Mouse (Mus musculus) megakaryocyte, adult 5-6 weeks (primary cell): ENCODE results near the gene Ndufs6. TPM values are rescaled to one million over a fixed set of nuclear protein-coding genes. Genes with fewer than 3 reads are reported as not detected.

Experiments used
- ATAC-seq: 2 replicates; pipeline ENCODE4 v1.8.0; 2016; ENCODE audit warnings: mild to moderate bottlenecking, inconsistent platforms; ENCODE audit not compliant: poor library complexity, severe bottlenecking
- total RNA-seq, 2 experiments: library from RNA; stranded (forward) in 1 of 2; stranded (reverse) in 1 of 2; fragments of 153-499, 151-499 nt in 1 of 2; fragments of 221-1000, 200-1000 nt in 1 of 2; gene quantifications; 2 replicates each; pipeline versions ENCODE4 v1.2.3 to v1.2.4; 2015 to 2017

The Ndufs6 gene
- total RNA-seq, 2 experiments from 2014 or later: 91.8 to 116 TPM

DNA sequence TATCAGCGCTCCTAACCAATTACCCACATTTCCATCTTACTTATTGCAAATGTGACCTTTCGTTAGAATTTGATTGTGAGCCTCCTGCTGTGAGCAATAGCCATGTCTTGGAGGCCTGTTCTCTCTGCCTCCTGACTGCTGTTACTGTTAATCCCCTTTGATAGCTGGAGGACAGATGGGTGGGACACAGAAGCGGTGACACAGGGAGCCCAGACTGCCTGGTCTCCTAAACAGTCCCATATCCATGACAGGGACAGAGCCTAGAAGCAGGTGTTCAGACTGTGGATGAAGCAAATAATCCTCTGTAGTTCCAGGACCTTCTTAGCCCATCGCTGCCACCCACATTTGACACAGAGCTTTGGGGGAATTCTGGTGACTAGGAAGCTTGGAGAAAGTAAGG lies 21.9 kb downstream of the Ndufs6 start:
- ATAC-seq: no peak

DNA sequence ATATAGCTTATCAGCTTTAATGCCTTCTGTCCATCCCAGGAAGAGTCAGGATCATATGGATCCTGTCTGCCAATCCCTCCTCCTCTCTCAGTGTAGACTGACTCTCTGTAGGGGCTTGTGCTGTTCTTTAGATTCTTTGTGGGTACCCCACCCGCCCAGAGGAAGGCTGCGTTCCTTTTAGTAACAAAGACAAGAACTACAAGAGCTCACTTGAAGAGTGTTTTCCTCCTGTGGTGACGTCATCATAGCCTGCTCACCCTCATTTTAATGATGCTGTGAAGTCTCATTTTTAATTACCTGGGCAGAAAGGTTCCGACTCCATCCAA lies 22.3 kb downstream of the Ndufs6 start:
- ATAC-seq: no peak

DNA sequence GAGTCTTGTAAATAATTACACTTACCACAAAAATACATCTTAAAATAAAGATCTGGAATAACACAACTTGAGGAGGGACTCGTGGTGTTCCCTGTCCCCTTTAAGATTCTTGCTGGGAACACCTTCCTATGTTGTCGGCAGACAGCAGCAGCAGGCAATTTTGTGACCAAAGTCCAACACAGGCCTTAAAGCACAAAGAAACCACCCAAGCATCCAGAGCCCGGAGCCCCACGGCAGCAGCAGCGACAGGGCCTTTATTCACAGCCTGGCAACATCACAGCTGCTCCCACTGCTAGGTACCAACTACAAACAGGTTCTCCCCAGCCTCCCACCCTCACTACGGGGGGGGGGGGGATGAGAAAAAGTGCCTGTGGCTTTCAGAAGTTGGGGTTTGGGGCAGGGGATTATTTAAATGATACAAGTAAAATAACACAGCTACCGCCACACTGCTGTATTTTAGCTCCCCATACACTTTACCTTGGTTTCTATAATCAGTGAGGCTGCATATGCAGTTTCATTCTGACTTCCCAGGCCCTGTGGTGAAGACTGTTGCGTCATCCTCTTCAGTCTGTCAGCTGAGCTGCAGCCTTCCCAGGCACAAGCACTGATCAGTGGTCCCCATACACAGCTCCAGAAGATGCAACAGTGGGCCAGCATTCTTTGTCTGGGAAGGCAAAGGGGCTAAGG lies 22.8 kb downstream of the Ndufs6 start:
- no peak for ATAC-seq

DNA sequence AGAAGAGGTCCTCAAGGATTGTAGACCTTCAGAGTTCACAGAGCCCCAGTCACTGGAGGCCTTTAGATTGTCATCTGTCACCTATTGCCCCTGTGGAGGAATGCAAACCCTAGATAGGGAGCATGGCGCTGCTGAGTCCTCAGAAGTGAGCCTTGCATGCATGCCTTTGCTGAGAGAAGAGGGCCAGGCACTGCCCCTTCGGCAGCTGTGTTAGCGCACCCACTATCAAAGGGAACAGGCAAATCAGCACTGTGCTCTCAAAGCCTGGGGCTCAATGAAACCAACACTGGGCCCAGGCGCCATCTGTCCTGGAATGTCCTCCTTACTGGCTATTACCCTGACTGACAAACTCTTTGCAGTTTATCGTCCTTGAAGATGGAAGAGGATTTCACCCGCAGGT lies 23.6 kb downstream of the Ndufs6 start:
- ATAC-seq: no peak

DNA sequence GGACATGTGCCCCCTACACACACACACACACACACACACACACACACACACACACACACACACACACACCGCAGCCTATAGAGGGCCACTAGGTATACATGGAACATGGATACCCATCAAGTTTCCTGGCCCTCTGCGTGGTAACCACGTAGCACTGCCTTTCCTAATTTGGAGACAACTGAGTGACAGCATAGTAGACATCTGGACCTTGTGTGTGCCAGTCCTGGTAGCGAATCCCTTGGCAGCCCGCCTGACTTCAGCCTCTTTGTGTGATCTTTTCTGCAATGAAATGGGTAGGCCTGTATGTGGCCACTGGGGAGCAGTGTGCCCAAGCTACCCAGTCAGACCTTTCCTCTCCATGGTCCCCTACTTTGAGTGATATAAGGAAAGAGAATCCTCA lies 29.0 kb downstream of the Ndufs6 start:
- no peak for ATAC-seq

DNA sequence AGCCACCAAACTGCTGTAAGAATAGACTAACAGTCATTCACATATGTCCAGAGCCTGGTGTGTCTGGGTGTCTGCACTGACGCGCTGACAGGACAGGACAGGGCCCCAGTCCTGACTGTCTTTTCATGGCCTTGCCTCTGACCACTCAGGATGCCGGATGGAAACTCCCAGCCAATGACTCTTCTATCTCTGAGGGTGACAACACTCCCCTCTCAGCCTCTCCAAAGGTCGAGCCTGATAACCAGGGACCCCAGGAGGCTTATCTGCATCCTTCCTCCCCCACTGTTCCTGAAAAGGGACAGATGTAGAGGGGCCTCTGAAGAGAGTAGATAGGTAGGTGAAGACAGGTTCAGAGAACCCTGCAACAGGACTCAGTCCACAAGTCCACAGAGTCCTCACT lies 29.6 kb downstream of the Ndufs6 start:
- no peak for ATAC-seq

DNA sequence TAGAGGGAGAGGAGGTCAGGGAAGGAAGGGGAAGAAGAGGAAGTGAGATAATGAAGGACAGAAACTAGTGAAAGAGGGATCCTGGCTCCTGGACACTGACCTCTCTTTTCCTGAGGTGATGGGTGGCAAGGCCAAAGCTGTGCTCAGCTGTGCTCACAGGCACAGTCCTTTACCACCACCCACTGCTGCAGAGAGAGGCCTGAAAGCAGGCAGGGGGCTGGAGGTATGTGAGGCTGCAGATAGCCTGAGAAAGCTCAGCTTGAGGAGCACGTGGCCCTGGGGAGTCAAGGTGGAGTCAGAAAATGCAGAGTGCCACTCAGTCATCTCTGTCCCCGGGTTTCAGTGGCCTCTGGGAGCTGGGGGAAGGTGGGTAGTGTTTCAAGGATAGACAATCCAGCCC lies 37.2 kb downstream of the Ndufs6 start:
- no peak for ATAC-seq

DNA sequence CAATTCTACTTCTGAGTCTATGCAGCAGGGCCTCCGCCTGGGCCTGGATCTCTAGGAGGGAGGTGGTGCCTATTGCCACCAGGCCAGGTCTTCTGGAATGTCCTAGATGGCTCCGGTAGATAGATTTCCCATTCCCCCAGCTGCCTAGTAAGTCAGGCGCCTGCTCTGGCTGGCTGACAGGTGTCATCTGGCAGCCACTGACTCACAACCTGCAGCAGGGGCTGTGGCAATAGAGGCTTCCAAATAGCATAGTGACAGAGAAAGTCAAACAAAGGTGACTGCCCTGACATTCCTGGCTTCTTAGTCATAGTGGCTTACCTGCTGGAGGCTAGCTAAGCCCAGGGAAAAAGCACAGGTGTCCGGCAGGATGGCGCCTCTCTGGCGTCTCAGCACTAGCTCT lies 38.1 kb downstream of the Ndufs6 start:
- ATAC-seq: no peak

DNA sequence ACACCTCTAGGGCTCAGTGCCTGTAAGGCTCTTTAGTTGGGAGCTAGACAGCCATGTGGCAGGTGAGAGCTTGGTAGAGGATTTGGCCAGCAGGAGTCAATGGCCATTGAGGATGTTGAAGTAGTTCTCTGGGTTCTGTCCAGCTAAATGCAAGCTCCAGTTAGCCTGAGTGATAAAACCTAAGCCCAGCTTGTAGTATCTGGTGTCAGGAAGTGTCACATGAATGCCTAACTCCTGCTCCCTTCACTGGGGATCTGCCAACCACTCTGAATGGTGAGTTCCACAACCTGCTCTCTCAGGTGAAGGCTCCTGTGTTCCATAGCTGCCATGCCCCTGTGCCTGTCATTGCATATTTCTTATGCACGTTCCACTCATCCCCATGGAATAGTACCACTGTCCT lies 44.8 kb downstream of the Ndufs6 start:
- ATAC-seq: no peak

DNA sequence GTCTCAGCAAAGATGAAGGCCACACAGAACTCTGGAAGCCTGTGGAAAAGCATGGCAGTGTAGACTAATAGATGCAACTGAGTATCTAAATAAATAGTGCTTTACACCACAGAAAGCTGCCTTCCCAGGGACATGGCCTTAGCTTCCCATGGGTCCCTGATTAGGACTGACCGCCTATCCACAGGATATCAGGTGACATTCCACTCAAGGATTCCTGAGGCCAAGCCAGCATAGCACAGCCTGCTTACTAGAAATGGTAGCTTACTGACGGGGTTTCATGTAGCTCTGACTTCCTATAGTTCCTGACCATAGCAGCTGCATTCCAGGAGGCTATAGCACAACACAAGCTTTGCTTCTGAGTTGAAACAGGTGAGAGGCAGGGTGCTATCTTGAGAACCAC lies 45.9 kb downstream of the Ndufs6 start:
- no peak for ATAC-seq

DNA sequence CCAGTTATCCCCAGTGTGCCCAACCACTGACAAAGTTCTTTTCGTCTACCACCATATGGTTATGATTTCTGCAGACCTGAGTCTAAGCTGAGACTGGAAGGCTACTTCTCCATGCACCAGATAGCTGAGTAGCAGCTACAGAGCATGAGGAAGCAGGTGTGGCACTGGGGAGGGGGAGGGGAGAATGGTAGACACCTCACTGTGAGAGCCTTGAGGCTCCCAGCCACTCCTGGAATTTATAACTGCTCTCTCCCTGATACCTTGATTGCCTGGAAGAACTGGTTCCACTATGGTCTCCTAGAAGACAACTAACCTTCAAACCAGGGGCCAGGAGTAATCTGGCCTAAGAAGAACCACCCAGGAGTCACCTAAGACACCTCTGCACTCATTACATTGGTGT lies 49.1 kb downstream of the Ndufs6 start:
- ATAC-seq: no peak

DNA sequence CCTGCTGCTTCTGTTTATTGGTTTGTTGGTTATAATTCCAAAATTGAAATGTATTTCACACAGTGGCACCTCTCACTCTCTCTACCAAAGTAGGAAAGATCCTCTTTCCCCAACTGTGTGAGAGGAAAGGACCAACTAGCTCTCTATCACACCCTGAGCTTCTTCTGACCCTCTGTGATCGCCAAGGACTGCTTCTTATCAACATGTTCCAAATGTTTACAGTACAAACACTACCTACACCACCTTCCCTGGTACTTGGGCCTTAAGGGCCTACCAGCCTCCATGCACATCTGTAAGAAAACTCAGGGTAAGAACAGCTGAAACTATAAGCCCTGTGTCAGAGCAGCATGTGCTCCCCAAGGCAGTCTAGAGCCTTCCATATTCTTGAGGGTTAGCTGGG lies 50.5 kb downstream of the Ndufs6 start:
- no peak for ATAC-seq

DNA sequence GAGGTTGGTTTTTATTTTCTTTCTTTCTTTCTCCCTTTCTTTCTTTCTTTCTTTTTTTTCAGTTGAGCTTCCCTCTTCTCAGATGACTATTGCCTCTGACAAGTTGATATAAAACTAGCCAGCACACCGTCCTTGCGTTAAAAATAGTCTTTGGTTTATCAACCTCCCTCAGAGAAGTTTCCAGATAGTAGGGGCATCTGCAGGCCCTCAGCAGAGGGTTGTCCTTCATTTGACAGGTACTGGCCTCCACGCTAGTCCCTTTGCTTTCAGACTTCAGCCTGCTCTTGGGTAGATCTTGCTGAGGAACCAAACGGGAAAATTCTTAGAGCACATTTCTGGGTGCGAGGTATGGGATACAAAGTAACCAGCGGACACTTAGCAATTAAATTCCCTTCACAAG lies 51.0 kb downstream of the Ndufs6 start:
- ATAC-seq: no peak

DNA sequence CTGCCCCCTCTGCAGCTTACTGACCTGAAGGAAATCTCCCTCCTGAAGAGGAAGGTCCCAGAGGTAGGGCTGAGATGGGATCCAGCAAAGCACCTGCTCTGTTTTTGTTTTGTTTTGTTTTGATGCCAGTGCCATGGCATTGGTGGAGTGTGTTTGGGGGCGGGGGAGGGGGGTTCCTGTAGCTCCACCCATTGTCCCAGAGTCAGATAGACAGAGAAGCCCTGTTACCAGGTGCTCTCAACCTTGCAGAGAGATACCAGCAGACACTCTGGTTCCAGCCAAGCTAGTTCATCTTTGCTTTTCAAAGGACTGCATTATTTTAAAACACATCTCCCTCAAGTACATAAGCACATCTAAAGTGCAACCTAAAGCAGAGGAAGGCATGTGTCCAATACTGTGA lies 54.8 kb downstream of the Ndufs6 start:
- no peak for ATAC-seq

DNA sequence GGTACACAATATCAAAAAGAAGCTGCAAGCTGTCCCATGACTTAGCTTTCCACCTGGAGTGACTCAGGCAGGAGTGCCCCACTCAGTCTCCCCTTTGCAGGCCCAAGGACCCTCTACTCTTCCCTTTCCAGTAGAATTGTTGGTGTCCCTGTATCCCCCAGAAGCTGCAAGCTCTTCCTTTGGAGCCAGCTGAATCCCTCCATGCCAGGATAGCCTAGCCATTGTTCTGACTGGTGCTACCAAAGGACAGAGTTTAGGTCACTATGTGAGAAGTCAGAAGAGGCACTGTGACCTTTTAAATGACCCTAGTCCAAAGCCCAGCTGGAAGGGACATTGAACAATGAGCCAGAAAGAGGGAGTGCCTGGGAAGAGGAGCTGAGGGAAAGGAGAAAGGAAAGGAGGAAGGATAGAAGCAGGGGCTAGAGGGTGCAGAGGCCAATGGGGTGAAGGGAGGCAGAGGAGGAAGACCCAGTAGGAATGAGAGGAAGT lies 55.5 kb downstream of the Ndufs6 start:
- ATAC-seq: no peak

DNA sequence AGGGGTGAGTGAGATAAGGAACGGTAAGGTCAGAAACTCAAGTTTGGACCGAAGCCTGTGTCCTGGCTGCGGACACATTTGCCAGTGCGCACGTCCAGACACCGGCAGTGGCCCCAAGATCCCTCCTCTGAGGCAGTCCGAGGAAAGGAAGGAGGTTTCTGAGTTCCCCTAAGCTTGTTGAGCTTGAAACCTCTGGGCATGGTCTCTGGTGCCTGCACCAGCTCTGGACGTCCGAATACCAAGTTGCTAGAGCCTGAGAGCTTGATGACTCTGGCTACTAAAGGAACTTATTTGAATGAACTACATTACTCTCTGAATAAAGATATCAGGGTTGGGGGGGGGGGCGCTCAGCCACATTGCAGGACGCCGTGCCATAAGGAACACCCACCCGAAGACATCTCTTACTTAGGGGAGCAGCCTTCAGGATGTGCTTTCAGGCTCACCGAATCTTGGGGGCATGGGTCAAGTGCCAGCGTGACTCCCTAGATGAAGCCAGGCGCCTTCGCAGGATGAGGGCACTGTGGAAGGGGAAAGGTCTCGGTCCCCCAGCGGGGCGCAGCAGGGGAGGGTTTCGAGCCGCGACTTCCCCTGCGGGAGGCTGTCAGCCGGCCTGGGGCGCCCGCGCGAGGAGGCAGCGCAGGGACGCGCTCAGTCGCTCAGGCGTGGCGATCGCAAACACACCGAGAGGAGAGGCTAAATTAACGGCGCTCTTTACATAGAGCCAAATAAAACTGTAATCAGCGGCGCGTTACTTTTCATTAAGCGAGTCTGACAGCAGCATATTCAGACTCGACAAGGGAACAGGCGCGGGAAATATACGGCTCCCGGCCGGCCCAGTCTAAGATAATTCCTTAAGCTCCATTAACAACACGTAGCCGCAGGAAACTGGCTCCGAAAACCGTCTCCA lies 56.8 kb downstream of the Ndufs6 start:
- ATAC-seq: no peak

DNA sequence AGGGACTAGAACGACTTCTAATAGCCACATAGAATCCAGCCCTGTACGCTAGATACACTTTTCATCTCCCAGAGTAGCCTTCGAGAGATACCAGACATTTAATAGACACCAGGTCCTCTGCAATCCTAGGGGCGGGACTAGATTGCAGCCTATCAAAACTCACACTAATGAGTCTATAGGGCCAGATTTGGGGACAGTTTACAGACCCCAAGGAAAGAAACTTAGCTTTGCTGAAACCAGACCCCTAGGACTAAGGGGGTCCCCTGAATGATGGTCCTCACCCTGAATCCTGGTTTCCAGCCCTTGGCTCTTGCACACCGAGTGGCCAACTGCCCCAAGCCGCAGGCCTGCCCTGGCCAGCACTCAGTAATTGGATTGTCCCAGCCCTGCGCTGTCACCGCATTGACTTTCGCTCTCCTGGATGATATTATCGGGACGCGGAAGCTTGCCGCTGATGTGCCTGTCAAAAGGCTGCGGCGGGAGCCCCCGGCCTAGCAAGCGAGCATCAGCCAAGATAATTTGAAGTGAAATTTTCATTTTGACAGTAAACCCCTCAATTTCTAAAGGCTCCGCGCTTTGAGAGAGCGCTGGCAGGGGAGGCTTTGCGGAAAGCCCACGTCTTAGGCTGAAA lies 57.8 kb downstream of the Ndufs6 start:
- no peak for ATAC-seq

DNA sequence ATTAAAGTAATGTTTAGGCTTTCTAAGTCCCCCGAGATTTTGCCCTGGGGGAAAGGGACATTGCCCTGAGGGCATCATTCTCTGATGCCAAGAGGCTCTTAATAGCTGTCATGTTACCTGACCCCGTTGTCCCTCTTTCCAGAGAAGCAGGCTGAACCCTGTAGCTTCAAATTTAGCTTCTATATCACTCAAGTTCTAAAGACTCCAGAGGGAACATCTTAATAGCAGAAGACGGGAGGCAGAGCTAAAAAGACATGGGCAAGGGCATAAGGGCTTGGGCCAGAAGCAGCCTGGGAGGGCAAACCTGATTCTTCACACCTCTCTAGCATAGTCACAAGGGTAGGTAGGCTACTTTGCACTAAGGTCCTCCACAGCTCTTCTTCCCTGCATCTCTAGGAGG lies 58.5 kb downstream of the Ndufs6 start:
- no peak for ATAC-seq
